Mouse (Mus musculus): ENCODE data around the gene Anp32e. TPM values are rescaled to one million over a fixed set of nuclear protein-coding genes. Genes with fewer than 3 reads are reported as not detected.

Gene Anp32e
- polyA plus RNA-seq, 1 experiment from 2014 or later: 159 TPM

- WGBS: 5% methylated on average over 12 of the region's 12 CpGs
- H3K4me3 ChIP-seq (replicated peaks): peak overlapping the region; percentile 22
These were observed 56.4 kb downstream of the Anp32e start for GRCm38 (mm10) chr3:95985209-95986000.

GRCm38 (mm10) chr3:95986001-95986622 is 57.1 kb downstream of the Anp32e start:
- H3K4me2 ChIP-seq: peak overlapping the region; percentile 48
- H3K36me3 ChIP-seq: peaks cover 16% of the 10 kb centered on the region; the same call in 1 of the 2 replicates
- ATAC-seq (ENCODE audit: insufficient read depth, low FRiP score, low read depth): peak; percentile 34; the same call in 1 of the 2 replicates
- peak overlapping the region; percentile 94 for H3K27ac ChIP-seq
- peak overlapping the region; percentile 22 for H3K4me3 ChIP-seq (replicated peaks)
- peaks cover 22% of the 10 kb centered on the region for H3K4me1 ChIP-seq
- WGBS: 7% methylated on average over 21 of the region's 21 CpGs
- H3K9ac ChIP-seq: peak overlapping the region; percentile 5; the same call in 1 of the 2 replicates
- no peaks in the 10 kb centered on the region for H3K9me3 ChIP-seq
- H3K27me3 ChIP-seq (replicated peaks): no peaks in the 10 kb centered on the region

More at GRCm38 (mm10) chr3:95985209-95986000, 56.4 kb downstream of the Anp32e start:
- peaks cover 12% of the 10 kb centered on the region; the same call in 1 of the 2 replicates for H3K36me3 ChIP-seq
- peaks cover 22% of the 10 kb centered on the region for H3K4me1 ChIP-seq
- peak overlapping the region; percentile 5; the same call in 1 of the 2 replicates for H3K9ac ChIP-seq
- peak overlapping the region; percentile 48 for H3K4me2 ChIP-seq
- ATAC-seq (ENCODE audit: insufficient read depth, low FRiP score, low read depth): peak; percentile 92
- no peaks in the 10 kb centered on the region for H3K9me3 ChIP-seq
- H3K27ac ChIP-seq: peak overlapping the region; percentile 94
- no peaks in the 10 kb centered on the region for H3K27me3 ChIP-seq (replicated peaks)

- Histone ChIP-seq H3K27me3 (replicated peaks) (no peaks in the 10 kb centered on the region), H3K4me2 (no peak overlapping the region), H3K27ac (peak overlapping the region; percentile 94), H3K9me3 (no peaks in the 10 kb centered on the region), H3K4me1 (peaks cover 22% of the 10 kb centered on the region), H3K4me3 (replicated peaks) (no peak overlapping the region), H3K36me3 (peaks cover 20% of the 10 kb centered on the region; the same call in 1 of the 2 replicates), H3K9ac (no peak overlapping the region)
- no peak for ATAC-seq (ENCODE audit: insufficient read depth, low FRiP score, low read depth)
- WGBS: 69% methylated on average over 4 of the region's 4 CpGs
These were observed 57.9 kb downstream of the Anp32e start for GRCm38 (mm10) chr3:95986984-95987383.

GRCm38 (mm10) chr3:95987386-95988110 is 58.5 kb downstream of the Anp32e start:
- Histone ChIP-seq H3K9ac (no peak overlapping the region), H3K9me3 (no peaks in the 10 kb centered on the region), H3K4me3 (replicated peaks) (no peak overlapping the region), H3K27ac (peak overlapping the region; percentile 94), H3K4me2 (no peak overlapping the region), H3K27me3 (replicated peaks) (no peaks in the 10 kb centered on the region), H3K4me1 (peaks cover 27% of the 10 kb centered on the region), H3K36me3 (peaks cover 20% of the 10 kb centered on the region; the same call in 1 of the 2 replicates)
- no peak for ATAC-seq (ENCODE audit: insufficient read depth, low FRiP score, low read depth)
- 65% methylated on average over 6 of the region's 6 CpGs for WGBS

- Histone ChIP-seq H3K27ac (peak overlapping the region; percentile 11; the same call in 1 of the 2 replicates), H3K4me2 (no peak overlapping the region), H3K4me3 (replicated peaks) (no peak overlapping the region), H3K9ac (no peak overlapping the region), H3K36me3 (peaks cover 20% of the 10 kb centered on the region; the same call in 1 of the 2 replicates), H3K4me1 (peaks cover 30% of the 10 kb centered on the region), H3K9me3 (no peaks in the 10 kb centered on the region), H3K27me3 (replicated peaks) (no peaks in the 10 kb centered on the region)
- ATAC-seq (ENCODE audit: insufficient read depth, low FRiP score, low read depth): no peak
- 81% methylated on average over 1 of the region's 1 CpGs for WGBS
These were observed 59.1 kb downstream of the Anp32e start for GRCm38 (mm10) chr3:95988138-95988537.

- H3K9me3 ChIP-seq: no peaks in the 10 kb centered on the region
- H3K27ac ChIP-seq: peak overlapping the region; percentile 42; the same call in 1 of the 2 replicates
- no peak overlapping the region for H3K4me2 ChIP-seq
- H3K4me3 ChIP-seq (replicated peaks): no peak overlapping the region
- H3K27me3 ChIP-seq (replicated peaks): no peaks in the 10 kb centered on the region
- whole genome bisulfite sequencing: 44% methylated on average over 10 of the region's 10 CpGs
- no peak for ATAC-seq (ENCODE audit: insufficient read depth, low FRiP score, low read depth)
- peaks cover 35% of the 10 kb centered on the region for H3K4me1 ChIP-seq
- H3K9ac ChIP-seq: no peak overlapping the region
- peaks cover 20% of the 10 kb centered on the region; the same call in 1 of the 2 replicates for H3K36me3 ChIP-seq
These were observed 59.9 kb downstream of the Anp32e start for GRCm38 (mm10) chr3:95988969-95989368.

- Histone ChIP-seq H3K4me1 (peaks cover 34% of the 10 kb centered on the region), H3K4me2 (no peak overlapping the region), H3K27ac (no peak overlapping the region), H3K27me3 (replicated peaks) (no peaks in the 10 kb centered on the region), H3K4me3 (replicated peaks) (no peak overlapping the region), H3K9me3 (no peaks in the 10 kb centered on the region), H3K36me3 (peaks cover 20% of the 10 kb centered on the region; the same call in 1 of the 2 replicates), H3K9ac (no peak overlapping the region)
- 79% methylated on average over 12 of the region's 12 CpGs for WGBS
- no peak for ATAC-seq (ENCODE audit: insufficient read depth, low FRiP score, low read depth)
These were observed 61.4 kb downstream of the Anp32e start for GRCm38 (mm10) chr3:95990413-95990941.

GRCm38 (mm10) chr3:95992990-95993603 is 64.1 kb downstream of the Anp32e start:
- H3K27me3 ChIP-seq (replicated peaks): no peaks in the 10 kb centered on the region
- H3K9ac ChIP-seq: no peak overlapping the region; the same call in 1 of the 2 replicates
- peaks cover 26% of the 10 kb centered on the region for H3K4me1 ChIP-seq
- peak overlapping the region; percentile 74; the same call in 1 of the 2 replicates for H3K4me3 ChIP-seq (replicated peaks)
- peaks cover 17% of the 10 kb centered on the region; the same call in 1 of the 2 replicates for H3K36me3 ChIP-seq
- H3K27ac ChIP-seq: peak overlapping the region; percentile 95; the same call in 1 of the 2 replicates
- no peaks in the 10 kb centered on the region for H3K9me3 ChIP-seq
- no peak for ATAC-seq (ENCODE audit: insufficient read depth, low FRiP score, low read depth)
- H3K4me2 ChIP-seq: peak overlapping the region; percentile 81; the same call in 1 of the 2 replicates
- 46% methylated on average over 5 of the region's 5 CpGs for WGBS

- peak overlapping the region; percentile 74 for H3K4me3 ChIP-seq (replicated peaks)
- WGBS: 25% methylated on average over 4 of the region's 4 CpGs
- peak overlapping the region; percentile 81 for H3K4me2 ChIP-seq
- no peaks in the 10 kb centered on the region for H3K9me3 ChIP-seq
- H3K4me1 ChIP-seq: peaks cover 26% of the 10 kb centered on the region
- peak overlapping the region; percentile 95 for H3K27ac ChIP-seq
- H3K27me3 ChIP-seq (replicated peaks): no peaks in the 10 kb centered on the region
- peaks cover 17% of the 10 kb centered on the region; the same call in 1 of the 2 replicates for H3K36me3 ChIP-seq
- H3K9ac ChIP-seq: 0 out of 2 replicates have a peak overlapping the region, but pooled peaks have one; percentile 2
- no peak for ATAC-seq (ENCODE audit: insufficient read depth, low FRiP score, low read depth)
These were observed 64.8 kb downstream of the Anp32e start for GRCm38 (mm10) chr3:95993881-95994280.

GRCm38 (mm10) chr3:95994381-95994846 is 65.4 kb downstream of the Anp32e start:
- WGBS: 19% methylated on average over 6 of the region's 6 CpGs
- peak overlapping the region; percentile 71; the same call in 1 of the 2 replicates for H3K9ac ChIP-seq
- H3K4me2 ChIP-seq: peak overlapping the region; percentile 81
- peak overlapping the region; percentile 95 for H3K27ac ChIP-seq
- H3K27me3 ChIP-seq (replicated peaks): no peaks in the 10 kb centered on the region
- peaks cover 13% of the 10 kb centered on the region; the same call in 1 of the 2 replicates for H3K36me3 ChIP-seq
- ATAC-seq (ENCODE audit: insufficient read depth, low FRiP score, low read depth): no peak
- peak overlapping the region; percentile 74 for H3K4me3 ChIP-seq (replicated peaks)
- peaks cover 26% of the 10 kb centered on the region for H3K4me1 ChIP-seq
- no peaks in the 10 kb centered on the region for H3K9me3 ChIP-seq

Data from stomach, embryonic 15.5 days (tissue).